Mouse (Mus musculus): ENCODE measurements at regions not wholly inside any gene's neighbourhood (a gene's known extent, or its start where the extent isn't known, plus 50 kb on each side); places are given as distances from the start of the nearest gene placed in this dataset.

GRCm38 (mm10) chr3:22009898-22010699 lies 66.4 kb upstream of the Tbl1xr1 start:
- TF ChIP-seq POLR2A (IDR thresholded peaks at IDR 0.05; ENCODE audit: borderline replicate concordance, low read depth, low read length) (no peak), CTCF (IDR thresholded peaks at IDR 0.05; ENCODE audit: low read depth, low read length) (no peak)
